Mouse (Mus musculus) heart, postnatal 0 days (tissue): ENCODE results near the gene Cyp2b10. TPM values are rescaled to one million over a fixed set of nuclear protein-coding genes. Genes with fewer than 3 reads are reported as not detected.
A peak's percentile ranks its signal among the peaks of the same experiment; 100 is the strongest.

Experiments
- ATAC-seq: fragments of 200-750 bp; cut with Nextera tagmentation; 2 replicates; pipeline ENCODE4 v1.8.0; 2017; ENCODE audit warnings: low read depth, moderate number of reproducible peaks, moderate library complexity; ENCODE audit not compliant: insufficient read depth
- DNase-seq: peaks from one replicate; pipeline ENCODE4 v3.0.0-alpha.2; 2016; ENCODE audit warnings: low spot score
- H3K27ac ChIP-seq: fragments of 300-500 bp; sonication (generic); 2 replicates; pipeline ENCODE4 v1.5.1; 2014; ENCODE audit warnings: low read depth, mild to moderate bottlenecking
- H3K27me3 ChIP-seq: fragments of 300-500 bp; sonication (generic); 2 replicates; pipeline ENCODE4 v1.6.1; 2014; ENCODE audit warnings: low read length, mixed read lengths; ENCODE audit not compliant: control insufficient read depth, insufficient read depth
- H3K36me3 ChIP-seq: fragments of 300-500 bp; sonication (generic); replicated peaks from 2 replicates; pipeline ENCODE4 v1.6.1; 2014; ENCODE audit warnings: low read length, mixed read lengths; ENCODE audit not compliant: control insufficient read depth, insufficient read depth
- H3K4me1 ChIP-seq: fragments of 300-500 bp; sonication (generic); 2 replicates; pipeline ENCODE4 v1.6.1; 2014; ENCODE audit warnings: antibody characterized with exemption; ENCODE audit not compliant: control insufficient read depth, insufficient read depth
- H3K4me2 ChIP-seq: fragments of 300-500 bp; sonication (generic); 2 replicates; pipeline ENCODE4 v1.6.1; 2014; ENCODE audit warnings: low read depth, mild to moderate bottlenecking, low read length, moderate library complexity
- H3K4me3 ChIP-seq: fragments of 300-500 bp; sonication (generic); 2 replicates; pipeline ENCODE4 v1.5.1; 2014; ENCODE audit warnings: low read depth, low read length
- H3K9ac ChIP-seq: fragments of 300-500 bp; sonication (generic); replicated peaks from 2 replicates; pipeline ENCODE4 v1.6.1; 2014; ENCODE audit warnings: low read depth, low read length, mixed read lengths
- H3K9me3 ChIP-seq: fragments of 300-500 bp; sonication (generic); replicated peaks from 2 replicates; pipeline ENCODE4 v1.6.1; 2016; ENCODE audit warnings: low read length; ENCODE audit not compliant: control insufficient read depth
- CTCF ChIP-seq: IDR thresholded peaks from 2 replicates; pipeline ENCODE4 v1.5.1; 2016; ENCODE audit warnings: antibody characterized with exemption, control low read depth, low read depth
- EP300 ChIP-seq: IDR thresholded peaks from 2 replicates; pipeline ENCODE4 v1.6.1; 2016; ENCODE audit warnings: antibody characterized with exemption, low read depth
- WGBS: fragments of 180-500 bp; shearing (Covaris S2); extraction: QIAGEN DNeasy Blood & Tissue Kit; methylation state at CpG from one replicate; pipeline ENCODE4 v1.1.7; 2014; 5-methylcytosine and 5-hydroxymethylcytosine counted together
- polyA plus RNA-seq: library from polyadenylated mRNA; unstranded; fragments of >200 nt; fragmentation: Nextera tagmentation; extraction: Ambion mirVana; gene quantifications from 2 replicates; pipeline ENCODE4 v1.2.1, GENCODE M21; 2015
- total RNA-seq: library from RNA; depleted of rRNA; stranded (reverse); fragments of >200 nt; gene quantifications from 2 replicates; pipeline ENCODE4 v1.2.3, GENCODE M21; 2014; ENCODE audit warnings: low replicate concordance; rRNA removed

Cyp2b10 gene
- total RNA-seq (not detected in 2 replicates), polyA plus RNA-seq (0.08 and 0.45 TPM in 2 replicates)

GRCm38 (mm10) chr7:25897411-25897810 is at the start of gene Cyp2b10:
Gene Cyp2b10, plus strand, starts transcription at chr7:25897620.
- no peak for ATAC-seq
- 57% methylated on average over 6 of the region's 6 CpGs for WGBS

GRCm38 (mm10) chr7:25847722-25848443 is 49.5 kb upstream of the Cyp2b10 start:
- Histone ChIP-seq H3K4me3 (peak overlapping the region; percentile 56), H3K9me3 (no peaks in the 10 kb centered on the region), H3K9ac (peak overlapping the region; percentile 56), H3K4me2 (peak overlapping the region; percentile 80), H3K27me3 (no peaks in the 10 kb centered on the region), H3K27ac (no peak overlapping the region; the same call in 1 of the 2 replicates), H3K4me1 (no peaks in the 10 kb centered on the region), H3K36me3 (no peaks in the 10 kb centered on the region)
- TF ChIP-seq EP300, result no peak
- TF ChIP-seq CTCF, result peak; percentile 72
- 10% methylated on average over 13 of the region's 13 CpGs for WGBS
- ATAC-seq, result peak; percentile 83
- DNase-seq, result peak; percentile 84

More at GRCm38 (mm10) chr7:25897411-25897810, at the start of gene Cyp2b10:
- DNase-seq, result no peak
- Histone ChIP-seq H3K9me3 (no peaks in the 10 kb centered on the region), H3K4me3 (no peak within 1 kb of the TSS), H3K27ac (no peak within 1 kb of the TSS), H3K9ac (no peak within 1 kb of the TSS), H3K27me3 (no peaks in the 10 kb centered on the region), H3K4me2 (no peak within 1 kb of the TSS), H3K36me3 (no peaks in the 10 kb centered on the region), H3K4me1 (no peaks in the 10 kb centered on the region)
- no peak for TF ChIP-seq CTCF
- TF ChIP-seq EP300, result no peak

GRCm38 (mm10) chr7:25848444-25848812 is 49.0 kb upstream of the Cyp2b10 start:
- no peaks in the 10 kb centered on the region for H3K9me3 ChIP-seq
- no peak overlapping the region; the same call in 1 of the 2 replicates for H3K27ac ChIP-seq
- H3K4me2 ChIP-seq, result peak overlapping the region; percentile 80
- WGBS, result 28% methylated on average over 11 of the region's 11 CpGs
- H3K27me3 ChIP-seq, result no peaks in the 10 kb centered on the region
- DNase-seq (no peak), ATAC-seq (peak; percentile 49; the same call in 1 of the 2 replicates)
- H3K9ac ChIP-seq, result peak overlapping the region; percentile 56
- H3K4me3 ChIP-seq, result peak overlapping the region; percentile 56
- TF ChIP-seq CTCF (no peak), EP300 (no peak)
- H3K4me1 ChIP-seq, result no peaks in the 10 kb centered on the region
- no peaks in the 10 kb centered on the region for H3K36me3 ChIP-seq

- Histone ChIP-seq H3K9me3 (no peaks in the 10 kb centered on the region), H3K27ac (no peak overlapping the region), H3K9ac (no peak overlapping the region), H3K4me2 (no peak overlapping the region), H3K4me3 (no peak overlapping the region), H3K27me3 (no peaks in the 10 kb centered on the region), H3K4me1 (no peaks in the 10 kb centered on the region), H3K36me3 (no peaks in the 10 kb centered on the region)
- 25% methylated on average over 8 of the region's 8 CpGs for WGBS
- TF ChIP-seq EP300 (no peak), CTCF (peak; percentile 78)
- DNase-seq, result peak; percentile 29
- no peak for ATAC-seq
Measured at GRCm38 (mm10) chr7:25855082-25855481, 42.3 kb upstream of the Cyp2b10 start.

GRCm38 (mm10) chr7:25859962-25860870 is 37.2 kb upstream of the Cyp2b10 start:
- no peaks in the 10 kb centered on the region for H3K4me1 ChIP-seq
- H3K4me3 ChIP-seq, result no peak overlapping the region
- ATAC-seq (no peak), DNase-seq (no peak)
- H3K9ac ChIP-seq, result no peak overlapping the region
- TF ChIP-seq CTCF (peak; percentile 23; the same call in 1 of the 2 replicates), EP300 (no peak)
- no peak overlapping the region for H3K27ac ChIP-seq
- no peaks in the 10 kb centered on the region for H3K27me3 ChIP-seq
- no peaks in the 10 kb centered on the region for H3K36me3 ChIP-seq
- 0 out of 2 replicates have a peak overlapping the region, but pooled peaks have one; percentile 23 for H3K4me2 ChIP-seq
- WGBS, result 18% methylated on average over 9 of the region's 9 CpGs
- no peaks in the 10 kb centered on the region for H3K9me3 ChIP-seq
